Mouse (Mus musculus) liver, embryonic 13.5 days (tissue): ENCODE data around the gene Csnk1g1. TPM values are rescaled to one million over a fixed set of nuclear protein-coding genes. Genes with fewer than 3 reads are reported as not detected.
A peak's percentile ranks its signal among the peaks of the same experiment; 100 is the strongest.

Experiments used
- ATAC-seq: fragments of 200-750 bp; cut with Nextera tagmentation; 2 replicates; pipeline ENCODE4 v1.8.0; 2017; ENCODE audit warnings: low read depth, mild to moderate bottlenecking, moderate number of reproducible peaks, moderate library complexity
- DNase-seq: peaks from one replicate; pipeline ENCODE4 v3.0.0; 2022
- H3K27ac ChIP-seq: fragments of 300-500 bp; sonication (generic); 2 replicates; pipeline ENCODE4 v1.5.1; 2015; ENCODE audit warnings: moderate library complexity, mild to moderate bottlenecking, inconsistent platforms
- H3K27me3 ChIP-seq: fragments of 300-500 bp; sonication (generic); 2 replicates; pipeline ENCODE4 v1.6.1; 2015; ENCODE audit warnings: mild to moderate bottlenecking, inconsistent platforms
- H3K36me3 ChIP-seq: fragments of 300-500 bp; sonication (generic); 2 replicates; pipeline ENCODE4 v1.6.1; 2015; ENCODE audit warnings: mild to moderate bottlenecking, inconsistent platforms
- H3K4me1 ChIP-seq: fragments of 300-500 bp; sonication (generic); replicated peaks from 2 replicates; pipeline ENCODE4 v1.6.1; 2015; ENCODE audit warnings: inconsistent platforms
- H3K4me2 ChIP-seq: fragments of 300-500 bp; sonication (generic); 2 replicates; pipeline ENCODE4 v1.6.1; 2015; ENCODE audit warnings: inconsistent platforms, mild to moderate bottlenecking, moderate library complexity
- H3K4me3 ChIP-seq: fragments of 300-500 bp; sonication (generic); replicated peaks from 2 replicates; pipeline ENCODE4 v1.5.1; 2015; ENCODE audit warnings: mild to moderate bottlenecking, inconsistent platforms
- H3K9ac ChIP-seq: fragments of 300-500 bp; sonication (generic); 2 replicates; pipeline ENCODE4 v1.6.1; 2015; ENCODE audit warnings: mild to moderate bottlenecking, inconsistent platforms
- H3K9me3 ChIP-seq: fragments of 300-500 bp; sonication (generic); replicated peaks from 2 replicates; pipeline ENCODE4 v1.6.1; 2016; ENCODE audit warnings: inconsistent platforms
- WGBS: fragments of 180-500 bp; shearing (Covaris S2); methylation state at CpG from one replicate; pipeline ENCODE4 v1.1.7; 2015; ENCODE audit not compliant: insufficient replicate concordance; 5-methylcytosine and 5-hydroxymethylcytosine counted together
- polyA plus RNA-seq: library from polyadenylated mRNA; unstranded; fragments of >200 nt; fragmentation: Nextera tagmentation; extraction: Ambion mirVana; gene quantifications from 2 replicates; pipeline ENCODE4 v1.2.1, GENCODE M21; 2015

Gene Csnk1g1
- 3.6 and 4.2 TPM in 2 replicates for polyA plus RNA-seq

DNA sequence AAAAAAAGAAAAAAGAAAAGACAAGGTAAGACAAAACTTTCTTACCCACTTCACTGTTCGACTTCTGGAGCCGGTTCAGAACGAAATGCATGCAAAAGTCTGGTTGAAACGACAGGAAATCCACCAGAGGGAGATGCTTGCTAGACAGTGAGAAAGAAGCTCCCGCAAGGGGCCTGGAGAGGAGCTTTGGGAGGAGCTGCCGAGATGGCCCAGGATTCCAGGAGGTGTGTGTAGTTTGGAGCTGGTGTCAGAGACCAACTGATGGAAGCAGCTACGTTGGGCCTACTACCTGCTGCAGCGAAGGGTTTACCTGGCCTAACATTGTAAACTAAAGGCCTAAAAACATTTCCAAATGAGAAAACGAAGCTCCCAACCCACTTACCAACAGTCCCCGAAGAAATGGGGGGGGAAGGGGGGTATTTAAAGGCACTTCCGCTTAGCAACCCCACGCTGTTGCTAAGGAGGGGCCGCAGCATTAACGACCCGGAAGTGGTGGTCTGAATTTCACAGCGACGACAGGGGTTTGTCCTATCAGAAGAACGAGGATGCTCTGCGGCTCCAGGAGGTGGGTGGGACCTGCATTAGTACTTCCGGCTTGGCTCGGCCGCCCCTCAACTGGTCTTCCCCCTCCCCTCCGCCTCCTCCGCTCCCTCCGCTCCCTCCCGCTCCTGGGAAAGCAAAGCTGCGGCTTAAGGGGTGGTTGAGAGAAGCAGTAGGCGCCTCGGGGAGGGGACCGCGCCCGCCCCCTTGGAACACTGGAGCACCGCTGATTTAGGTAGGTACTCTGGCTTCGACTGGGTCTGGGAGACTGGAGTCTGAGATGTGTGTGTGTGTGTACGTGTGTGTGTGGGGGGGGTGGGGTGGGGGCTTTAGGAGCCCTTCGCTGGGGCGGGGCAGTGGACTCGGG, at the start of gene Csnk1g1, which contains the start of gene Trip4:
Gene Csnk1g1, plus strand, starts transcription at position 531 of the 907 bp plus-strand sequence.
Gene Trip4, minus strand, starts transcription at position 401 of the 907 bp plus-strand sequence.
- peak within 1 kb of the TSS; percentile 93 for H3K4me2 ChIP-seq
- 1% methylated on average over 37 of the region's 38 CpGs for WGBS
- peak within 1 kb of the TSS; percentile 88 for H3K9ac ChIP-seq
- no peaks in the 10 kb centered on the region for H3K27me3 ChIP-seq
- H3K36me3 ChIP-seq = peaks cover 21% of the 10 kb centered on the region
- H3K9me3 ChIP-seq = no peaks in the 10 kb centered on the region
- ATAC-seq (peak; percentile 96), DNase-seq (peak; percentile 88)
- peak within 1 kb of the TSS; percentile 84 for H3K4me3 ChIP-seq
- H3K27ac ChIP-seq = peak within 1 kb of the TSS; percentile 86
- peaks cover 29% of the 10 kb centered on the region for H3K4me1 ChIP-seq

DNA sequence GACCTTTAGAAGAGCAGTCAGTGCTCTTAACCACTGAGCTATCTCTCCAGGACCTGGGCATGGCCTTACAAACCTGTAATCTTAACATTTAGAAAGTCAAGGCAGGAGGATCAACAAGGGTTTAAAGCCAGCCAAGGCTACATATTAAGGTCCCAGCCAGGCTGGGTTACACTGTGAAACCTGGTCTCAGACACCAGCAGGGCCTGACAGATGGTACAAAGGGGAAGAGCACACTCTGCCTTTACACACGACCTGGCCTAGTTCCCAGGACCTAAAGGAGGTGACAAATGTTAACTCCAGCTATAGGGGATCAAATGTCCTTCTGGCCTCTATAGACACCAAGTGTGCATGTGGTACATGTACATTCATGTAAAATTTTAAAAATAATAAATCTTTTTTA, 49.1 kb upstream of the Csnk1g1 start:
- H3K9me3 ChIP-seq = no peaks in the 10 kb centered on the region
- no peak overlapping the region for H3K27ac ChIP-seq
- peaks cover 44% of the 10 kb centered on the region for H3K36me3 ChIP-seq
- no peak overlapping the region for H3K4me2 ChIP-seq
- no peaks in the 10 kb centered on the region for H3K27me3 ChIP-seq
- ATAC-seq (no peak), DNase-seq (no peak)
- WGBS = 45% methylated on average over 1 of the region's 1 CpGs
- H3K9ac ChIP-seq = no peak overlapping the region
- no peak overlapping the region for H3K4me3 ChIP-seq
- H3K4me1 ChIP-seq = no peaks in the 10 kb centered on the region

DNA sequence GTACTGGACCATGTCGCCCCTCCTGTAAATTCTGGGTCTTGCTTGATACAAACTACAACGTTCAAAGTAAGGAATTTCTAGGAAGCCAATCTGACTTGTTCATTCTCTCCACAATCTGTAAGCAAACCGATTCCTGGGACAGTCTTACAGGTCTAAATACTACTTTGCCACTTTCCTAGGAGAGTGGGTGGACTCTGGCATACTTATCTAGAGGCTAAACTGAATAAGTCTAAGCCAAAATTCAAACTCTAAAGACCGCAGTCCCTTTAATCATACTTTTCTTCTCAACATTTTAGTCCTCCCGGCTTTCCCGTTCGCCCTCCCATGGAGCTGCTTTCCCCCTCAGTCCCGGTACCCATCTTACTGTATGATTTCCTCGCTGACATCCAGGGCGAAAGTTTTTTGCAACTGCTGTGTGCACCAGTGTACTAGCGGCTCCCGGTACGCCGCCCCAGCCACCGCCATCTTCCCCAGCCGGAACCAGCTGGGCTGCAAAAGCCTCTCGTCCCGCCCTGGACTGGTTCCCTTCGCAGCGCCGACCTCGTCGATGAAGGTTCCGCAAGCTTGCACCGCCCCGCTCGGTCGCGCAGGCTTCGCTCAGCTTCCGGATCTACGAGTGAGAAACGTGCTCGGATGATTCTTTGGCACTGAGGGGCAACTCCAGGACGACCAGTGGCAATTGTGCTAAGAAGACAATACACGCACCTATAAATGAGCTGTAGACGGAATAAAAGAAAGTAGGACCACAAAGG, 24.0 kb upstream of the Csnk1g1 start:
- Histone ChIP-seq H3K27ac (peak overlapping the region; percentile 88), H3K9me3 (no peaks in the 10 kb centered on the region), H3K4me2 (peak overlapping the region; percentile 79), H3K4me3 (peak overlapping the region; percentile 79), H3K36me3 (peaks cover 9% of the 10 kb centered on the region; the same call in 1 of the 2 replicates), H3K27me3 (no peaks in the 10 kb centered on the region), H3K4me1 (peaks cover 19% of the 10 kb centered on the region), H3K9ac (peak overlapping the region; percentile 86)
- ATAC-seq (peak; percentile 98), DNase-seq (peak; percentile 83)
- under 1% methylated on average over 37 of the region's 37 CpGs for WGBS

DNA sequence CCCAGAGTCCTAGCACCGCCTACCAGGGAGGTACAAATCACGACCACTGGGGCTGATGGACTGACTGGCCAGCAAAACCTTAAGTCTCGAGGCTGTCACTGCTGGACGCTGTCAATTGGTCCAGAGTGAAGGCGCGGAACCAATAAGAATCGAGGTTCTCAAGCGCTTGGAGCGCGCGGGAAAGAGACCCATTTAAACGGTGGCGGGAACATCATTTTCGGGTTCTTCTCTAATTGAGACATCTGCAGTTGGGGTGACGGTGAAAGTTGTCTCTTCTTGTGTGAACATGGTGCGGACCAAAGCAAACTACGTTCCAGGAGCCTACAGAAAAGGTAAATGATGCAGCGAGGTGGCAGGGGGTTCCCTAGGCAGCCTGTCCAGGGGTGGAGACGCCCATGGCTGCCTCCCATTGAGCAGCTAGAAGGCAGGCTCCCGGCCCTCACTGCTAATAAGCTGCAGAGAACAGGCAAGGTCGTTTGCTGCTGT, 18.5 kb upstream of the Csnk1g1 start, which contains the start of gene Pclaf:
Gene Pclaf, plus strand, starts transcription at position 95 of the 486 bp plus-strand sequence.
- Histone ChIP-seq H3K27me3 (no peaks in the 10 kb centered on the region), H3K4me3 (peak within 1 kb of the TSS; percentile 85), H3K9ac (peak within 1 kb of the TSS; percentile 90), H3K36me3 (peaks cover 30% of the 10 kb centered on the region), H3K27ac (peak within 1 kb of the TSS; percentile 76), H3K9me3 (no peaks in the 10 kb centered on the region), H3K4me2 (peak within 1 kb of the TSS; percentile 84), H3K4me1 (peaks cover 29% of the 10 kb centered on the region)
- peak; percentile 75 for DNase-seq
- under 1% methylated on average over 21 of the region's 21 CpGs for WGBS
- ATAC-seq = peak; percentile 93

DNA sequence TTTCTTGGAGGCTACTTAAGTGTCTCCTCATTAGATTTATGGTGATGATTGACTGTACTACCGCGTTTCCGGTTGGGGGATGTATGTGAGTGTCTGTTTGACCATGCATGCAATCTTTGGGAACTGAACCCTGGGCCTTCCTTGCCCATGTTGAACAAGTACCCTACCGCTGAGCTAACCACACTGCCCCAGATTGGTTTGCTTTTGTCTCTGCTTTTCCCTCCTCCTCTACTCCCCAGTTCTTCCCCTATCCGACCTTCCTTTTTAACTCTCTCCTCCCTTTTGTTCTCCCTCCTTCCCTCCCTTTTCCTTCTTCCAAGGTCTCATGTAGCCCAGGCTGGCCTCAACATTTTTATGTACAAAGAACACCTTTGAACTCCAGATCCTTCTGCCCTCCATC, 17.6 kb upstream of the Csnk1g1 start:
- ATAC-seq (no peak), DNase-seq (no peak)
- Histone ChIP-seq H3K36me3 (peaks cover 38% of the 10 kb centered on the region), H3K9ac (peak overlapping the region; percentile 90), H3K4me2 (peak overlapping the region; percentile 84), H3K4me1 (peaks cover 23% of the 10 kb centered on the region), H3K27me3 (no peaks in the 10 kb centered on the region), H3K9me3 (no peaks in the 10 kb centered on the region), H3K4me3 (peak overlapping the region; percentile 85), H3K27ac (peak overlapping the region; percentile 32; the same call in 1 of the 2 replicates)
- 6% methylated on average over 5 of the region's 5 CpGs for WGBS

DNA sequence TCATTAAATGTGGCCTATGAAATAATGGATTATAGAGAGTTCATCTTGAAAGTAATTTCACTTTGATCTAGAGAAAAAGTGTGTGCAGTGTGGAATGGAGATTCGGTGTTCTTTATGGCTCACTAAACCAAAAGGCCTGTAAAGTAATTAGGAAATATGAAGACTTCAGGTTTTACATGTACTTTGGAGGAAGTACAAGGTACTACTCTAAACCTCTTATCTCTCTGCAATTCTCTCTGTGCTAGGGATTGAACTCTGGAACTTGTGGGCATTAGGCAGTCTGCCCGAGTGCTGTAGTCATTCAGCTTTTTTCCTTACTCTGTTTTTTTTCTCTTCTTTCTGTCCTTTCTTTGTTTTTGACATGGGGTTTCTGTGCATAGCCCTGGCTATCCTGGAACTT, 11.7 kb upstream of the Csnk1g1 start:
- 84% methylated on average over 2 of the region's 2 CpGs for WGBS
- H3K36me3 ChIP-seq = peaks cover 79% of the 10 kb centered on the region
- ATAC-seq (no peak), DNase-seq (no peak)
- no peak overlapping the region for H3K27ac ChIP-seq
- no peaks in the 10 kb centered on the region for H3K27me3 ChIP-seq
- no peak overlapping the region for H3K4me2 ChIP-seq
- peaks cover 9% of the 10 kb centered on the region for H3K4me1 ChIP-seq
- H3K9me3 ChIP-seq = no peaks in the 10 kb centered on the region
- H3K4me3 ChIP-seq = no peak overlapping the region
- H3K9ac ChIP-seq = 0 out of 2 replicates have a peak overlapping the region, but pooled peaks have one; percentile 13

DNA sequence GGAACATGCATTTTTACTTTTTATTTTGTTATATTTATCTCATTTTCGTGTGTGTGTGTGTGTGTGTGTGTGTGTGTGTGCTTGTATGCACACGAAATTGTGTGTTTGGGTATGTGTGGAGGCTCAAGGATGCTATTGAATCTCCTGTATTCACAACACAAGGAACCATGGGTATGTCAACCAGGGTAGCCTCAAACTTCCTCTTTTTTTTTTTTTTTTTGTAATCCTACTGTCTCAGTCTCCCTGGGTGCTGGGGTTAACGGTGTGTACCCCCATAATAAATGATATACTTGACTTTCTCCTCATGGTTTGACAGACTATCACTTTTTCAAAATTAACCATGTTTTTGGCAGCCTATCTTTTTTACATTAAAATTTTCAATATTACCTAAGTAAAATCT, 5.8 kb upstream of the Csnk1g1 start:
- Histone ChIP-seq H3K27ac (no peak overlapping the region), H3K36me3 (peaks cover 64% of the 10 kb centered on the region), H3K4me2 (no peak overlapping the region), H3K27me3 (no peaks in the 10 kb centered on the region), H3K9me3 (no peaks in the 10 kb centered on the region), H3K4me3 (no peak overlapping the region), H3K4me1 (peaks cover 8% of the 10 kb centered on the region), H3K9ac (no peak overlapping the region)
- DNase-seq (no peak), ATAC-seq (no peak)
- WGBS = 70% methylated on average over 3 of the region's 3 CpGs

DNA sequence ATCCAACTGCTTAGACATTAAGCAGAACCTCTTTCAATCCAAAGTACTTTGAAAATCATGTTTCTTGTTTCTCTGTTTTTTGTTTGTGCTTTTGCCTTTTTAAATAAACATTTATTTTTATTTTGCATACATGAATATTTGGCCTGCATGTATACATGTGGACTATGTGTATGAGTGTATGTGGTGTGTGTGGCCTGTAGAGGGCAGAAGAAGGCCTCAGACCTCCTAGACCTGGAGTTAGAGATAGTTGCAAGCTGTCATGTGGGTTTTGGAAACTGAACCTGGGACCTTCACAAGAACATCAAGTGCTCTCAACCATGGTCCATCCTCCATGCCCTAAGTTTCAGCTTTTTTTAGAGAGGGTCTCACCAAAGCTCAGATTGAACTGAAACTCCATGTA, 5.3 kb upstream of the Csnk1g1 start:
- Histone ChIP-seq H3K4me2 (no peak overlapping the region), H3K4me1 (peaks cover 14% of the 10 kb centered on the region), H3K36me3 (peaks cover 60% of the 10 kb centered on the region), H3K9me3 (no peaks in the 10 kb centered on the region), H3K27ac (no peak overlapping the region), H3K27me3 (no peaks in the 10 kb centered on the region), H3K9ac (no peak overlapping the region), H3K4me3 (no peak overlapping the region)
- DNase-seq (no peak), ATAC-seq (no peak)

DNA sequence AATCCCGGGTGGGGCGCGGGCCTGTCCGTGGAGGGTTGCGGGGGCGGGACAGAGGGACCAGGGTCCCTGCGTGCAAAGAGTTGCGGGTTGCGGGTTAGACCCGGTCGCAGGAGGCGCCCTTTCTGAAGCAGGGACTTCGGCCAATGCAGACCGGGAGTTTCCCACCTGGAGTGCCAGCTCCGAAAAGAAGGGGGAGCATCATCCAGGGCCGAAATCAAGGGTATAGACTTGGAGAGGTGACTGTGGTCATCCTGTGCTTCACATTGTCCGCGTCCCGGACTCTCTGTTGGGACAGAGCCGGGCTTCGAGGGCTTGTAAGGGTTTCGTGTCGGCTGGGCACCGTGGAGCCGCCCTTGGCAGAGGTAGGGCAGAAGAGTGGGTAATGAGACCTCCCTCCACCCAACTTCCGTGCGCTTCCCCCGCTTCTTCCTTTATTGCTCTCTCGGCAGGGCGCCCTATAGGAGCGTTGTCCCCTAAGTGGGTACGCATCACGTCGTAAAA, 627 bp downstream of the Csnk1g1 start:
- H3K9me3 ChIP-seq = no peaks in the 10 kb centered on the region
- peak overlapping the region; percentile 86 for H3K27ac ChIP-seq
- no peak for DNase-seq
- H3K4me3 ChIP-seq = peak overlapping the region; percentile 84
- WGBS = under 1% methylated on average over 33 of the region's 34 CpGs
- peaks cover 16% of the 10 kb centered on the region for H3K36me3 ChIP-seq
- peak overlapping the region; percentile 93 for H3K4me2 ChIP-seq
- H3K27me3 ChIP-seq = no peaks in the 10 kb centered on the region
- peak; percentile 58 for ATAC-seq
- H3K4me1 ChIP-seq = peaks cover 31% of the 10 kb centered on the region
- H3K9ac ChIP-seq = peak overlapping the region; percentile 88

DNA sequence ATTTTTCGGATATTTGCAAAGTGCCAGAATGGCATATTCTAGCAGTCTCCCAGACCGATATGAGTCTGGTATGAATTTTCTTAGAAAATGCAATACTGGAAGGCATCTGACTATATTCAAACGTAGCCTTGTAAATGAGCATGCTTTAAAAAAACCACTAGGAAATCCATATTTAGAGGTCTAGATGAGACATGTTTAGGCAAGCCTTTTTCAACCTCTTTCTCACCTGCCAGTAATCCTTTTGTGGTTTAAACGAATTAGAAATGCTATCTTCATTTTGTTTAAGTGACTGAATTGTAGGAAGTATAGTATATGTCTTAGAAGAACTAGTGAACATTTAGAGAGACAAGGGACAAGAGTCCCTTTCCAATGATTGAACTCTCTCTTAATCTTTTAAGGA, 1.1 kb downstream of the Csnk1g1 start:
- Histone ChIP-seq H3K36me3 (peaks cover 14% of the 10 kb centered on the region), H3K4me1 (peaks cover 36% of the 10 kb centered on the region), H3K9me3 (no peaks in the 10 kb centered on the region), H3K4me2 (peak overlapping the region; percentile 93), H3K4me3 (peak overlapping the region; percentile 84), H3K27me3 (no peaks in the 10 kb centered on the region), H3K27ac (peak overlapping the region; percentile 86), H3K9ac (peak overlapping the region; percentile 88)
- no peak for ATAC-seq
- no peak for DNase-seq
- 4% methylated on average over 4 of the region's 4 CpGs for WGBS

DNA sequence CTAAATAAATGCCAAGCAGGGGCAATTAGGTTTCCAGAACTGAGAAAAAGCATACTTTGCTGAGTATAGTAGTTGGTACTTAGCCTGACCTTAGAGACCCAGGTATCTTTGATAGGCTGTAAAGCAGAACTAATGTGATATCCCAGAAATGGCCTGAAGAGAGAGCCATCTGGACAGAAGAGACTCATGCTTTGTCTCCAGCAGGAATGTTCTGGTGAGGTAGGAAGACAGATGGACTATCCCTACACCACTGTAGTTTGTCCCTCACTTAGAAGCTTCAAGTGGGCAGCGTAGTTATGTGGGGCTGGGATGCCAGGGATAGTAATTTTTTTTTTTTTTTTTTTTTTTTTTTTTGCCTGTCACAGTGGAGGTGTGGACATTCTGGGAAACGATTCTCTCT, 5.3 kb downstream of the Csnk1g1 start:
- no peaks in the 10 kb centered on the region for H3K9me3 ChIP-seq
- no peak for DNase-seq
- no peaks in the 10 kb centered on the region for H3K36me3 ChIP-seq
- H3K4me1 ChIP-seq = peaks cover 42% of the 10 kb centered on the region
- no peak overlapping the region for H3K4me3 ChIP-seq
- no peak overlapping the region for H3K4me2 ChIP-seq
- no peak overlapping the region for H3K27ac ChIP-seq
- WGBS = 65% methylated on average over 2 of the region's 2 CpGs
- no peak for ATAC-seq
- H3K27me3 ChIP-seq = no peaks in the 10 kb centered on the region
- H3K9ac ChIP-seq = no peak overlapping the region
